Mouse (Mus musculus) leukemia stem cell, adult 10-12 weeks (primary cell): ENCODE results near the gene B020031M17Rik. TPM values are rescaled to one million over a fixed set of nuclear protein-coding genes. Genes with fewer than 3 reads are reported as not detected.

Experiments
- polyA plus RNA-seq: library from polyadenylated mRNA; stranded (reverse); fragments of >175 nt; gene quantifications from 2 replicates; pipeline ENCODE4 v1.2.3, GENCODE M21; 2012; ENCODE audit warnings: low replicate concordance

The B020031M17Rik gene
- not detected in 2 replicates for polyA plus RNA-seq

GRCm38 (mm10) chr13:119950706-119951105 is at the start of gene B020031M17Rik:
Gene B020031M17Rik (minus strand): TSS chr13:119950806.

GRCm38 (mm10) chr13:119929172-119929571 is 21.4 kb downstream of the B020031M17Rik start, which contains the start of gene Gm21761:
Gene Gm21761 (minus strand): TSS chr13:119929272.

Other genes starting within 250 kb of the B020031M17Rik start
- gene Nim1k, start 194.9 kb downstream of the B020031M17Rik start, polyA plus RNA-seq: 0.06 TPM in 1 of 2 replicates, not detected in the other
- 99.1 and 136 TPM in 2 replicates for gene Zfp131, start 159.9 kb downstream of the B020031M17Rik start, polyA plus RNA-seq
- not detected in 2 replicates for gene AF067063, start 120.6 kb downstream of the B020031M17Rik start, polyA plus RNA-seq
- not detected in 2 replicates for gene D13Ertd608e, start 114.8 kb downstream of the B020031M17Rik start, polyA plus RNA-seq
- gene Tcstv1, start 56.0 kb downstream of the B020031M17Rik start, polyA plus RNA-seq: not detected in 2 replicates
- gene Gm21761, start 21.5 kb downstream of the B020031M17Rik start, polyA plus RNA-seq: not detected in 2 replicates
- not detected in 2 replicates for gene Gm36079, start 76.2 kb upstream of the B020031M17Rik start, polyA plus RNA-seq
- gene Gm21188, start 101.4 kb upstream of the B020031M17Rik start, polyA plus RNA-seq: 0.12 and 0.72 TPM in 2 replicates
- gene Gm20767, start 189.4 kb upstream of the B020031M17Rik start, polyA plus RNA-seq: not detected in 2 replicates
- not detected in 2 replicates for gene Gm21818, start 221.6 kb upstream of the B020031M17Rik start, polyA plus RNA-seq